Mouse (Mus musculus) lung, postnatal 0 days (tissue): ENCODE measurements at regions not wholly inside any gene's neighbourhood (a gene's known extent, or its start where the extent isn't known, plus 50 kb on each side); places are given as distances from the start of the nearest gene placed in this dataset.

Experiments used
- CTCF ChIP-seq: IDR thresholded peaks from 2 replicates; pipeline ENCODE4 v1.5.1; 2016; ENCODE audit warnings: antibody characterized with exemption, mild to moderate bottlenecking
- EP300 ChIP-seq: IDR thresholded peaks from 2 replicates; pipeline ENCODE4 v1.6.1; 2016; ENCODE audit warnings: antibody characterized with exemption, mild to moderate bottlenecking, control low read depth

- TF ChIP-seq CTCF: no peak
- no peak for TF ChIP-seq EP300
Measured at GRCm38 (mm10) chr13:110924897-110925296, 329.9 kb upstream of the Actbl2 start.
